Mouse (Mus musculus) testis, postnatal 10 days (tissue): Measurements from ENCODE around the gene Plrg1.

Source experiments
- DNase-seq: peaks from one replicate; pipeline ENCODE4 v3.0.0; 2021; ENCODE audit warnings: low spot score

The Plrg1 gene

DNA sequence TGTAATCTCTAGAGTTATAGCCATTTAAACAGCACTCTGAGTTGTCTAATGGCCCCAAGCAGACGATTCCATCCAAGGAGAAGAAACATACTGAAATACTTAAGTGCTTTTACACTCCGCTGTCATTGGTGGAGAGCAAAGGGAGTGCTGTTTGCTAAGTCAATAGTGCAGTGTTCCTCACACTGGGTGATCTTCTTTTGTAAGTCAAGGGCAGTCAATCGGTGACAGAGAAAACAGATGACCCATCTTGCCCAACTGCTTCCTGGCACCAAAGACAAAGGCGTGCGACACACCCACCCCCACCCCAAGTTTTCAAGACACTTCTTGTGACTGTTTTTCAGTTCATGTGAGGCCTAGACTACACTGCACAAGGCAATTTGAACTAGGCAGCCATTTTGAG, 3.2 kb upstream of the Plrg1 start:
- DNase-seq: no peak

DNA sequence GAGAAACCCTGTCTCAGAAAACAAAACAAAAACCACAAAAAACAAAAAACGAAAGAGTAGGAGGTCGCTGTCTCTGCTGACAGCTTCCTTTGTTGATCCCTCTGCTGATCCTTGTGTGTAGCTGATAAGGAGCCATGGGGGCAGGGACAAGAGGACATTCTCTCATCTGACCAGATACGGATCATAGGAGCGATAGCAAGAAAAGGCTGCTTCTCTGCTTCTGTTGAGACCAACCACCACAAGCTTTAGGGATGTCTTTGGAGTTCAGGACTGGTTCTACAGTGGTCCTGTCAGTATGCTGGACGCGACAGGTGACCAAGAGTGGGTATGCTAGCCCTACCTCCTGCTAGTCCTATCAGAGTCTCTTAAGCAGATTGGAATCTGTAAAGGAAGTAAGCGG, 2.2 kb upstream of the Plrg1 start:
- DNase-seq: no peak

DNA sequence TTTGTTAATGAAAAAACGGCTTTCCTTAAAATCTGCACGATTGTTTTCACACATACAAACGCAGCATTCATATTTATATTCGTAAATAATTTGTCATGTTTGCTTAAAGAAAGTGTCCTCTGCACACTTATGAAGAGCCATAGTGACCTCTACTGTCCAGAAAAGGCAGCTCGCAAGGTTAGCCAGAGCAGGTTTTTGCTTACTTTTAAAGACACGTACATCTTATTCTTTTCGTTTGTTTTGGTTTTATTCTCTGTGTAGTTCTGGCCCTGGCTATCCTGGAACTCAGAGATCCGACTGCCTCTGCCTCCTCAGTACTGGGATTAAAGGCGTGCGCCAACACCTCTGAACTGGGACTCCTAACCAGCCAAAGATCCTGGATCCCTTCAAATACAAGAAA, 1.6 kb upstream of the Plrg1 start:
- peak; percentile 52 for DNase-seq

DNA sequence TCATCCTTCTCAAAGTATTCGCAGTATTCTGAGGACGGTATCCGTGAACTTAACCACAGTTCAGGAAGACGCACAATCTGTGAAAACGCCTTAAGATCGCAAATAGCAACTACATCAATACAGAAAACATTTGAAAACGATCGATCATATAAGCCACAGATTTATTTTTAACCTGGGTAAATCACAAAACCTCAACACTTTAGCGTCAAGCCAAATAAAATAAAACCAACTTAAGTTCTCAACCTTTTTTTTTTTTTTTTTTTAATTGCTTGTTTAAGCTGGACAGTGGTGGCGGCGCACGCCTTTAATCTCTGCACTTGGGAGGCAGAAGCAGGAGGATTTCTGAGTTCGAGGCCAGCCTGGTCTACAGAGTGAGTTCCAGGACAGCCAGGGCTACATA, 563 bp upstream of the Plrg1 start:
- no peak for DNase-seq

DNA sequence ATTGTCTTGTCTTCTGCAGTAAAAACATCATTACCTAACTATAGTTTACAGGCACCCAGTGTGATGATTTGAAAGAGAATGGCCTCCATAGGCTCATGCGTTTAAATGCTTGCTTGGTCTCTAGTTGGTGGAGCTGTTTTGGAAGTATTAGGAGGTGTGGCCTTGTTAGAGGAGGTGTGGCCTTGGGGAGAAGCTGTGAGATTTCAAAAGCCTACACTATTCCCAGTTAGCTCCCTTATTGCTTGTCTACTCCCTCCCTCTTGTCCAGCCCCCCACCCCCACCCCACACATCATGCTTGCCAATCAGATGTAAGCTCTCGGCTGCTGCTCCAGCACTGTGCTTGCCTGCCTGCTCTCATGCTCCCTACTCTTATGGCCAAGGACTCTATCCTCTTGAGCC, 1.7 kb downstream of the Plrg1 start:
- DNase-seq: no peak

DNA sequence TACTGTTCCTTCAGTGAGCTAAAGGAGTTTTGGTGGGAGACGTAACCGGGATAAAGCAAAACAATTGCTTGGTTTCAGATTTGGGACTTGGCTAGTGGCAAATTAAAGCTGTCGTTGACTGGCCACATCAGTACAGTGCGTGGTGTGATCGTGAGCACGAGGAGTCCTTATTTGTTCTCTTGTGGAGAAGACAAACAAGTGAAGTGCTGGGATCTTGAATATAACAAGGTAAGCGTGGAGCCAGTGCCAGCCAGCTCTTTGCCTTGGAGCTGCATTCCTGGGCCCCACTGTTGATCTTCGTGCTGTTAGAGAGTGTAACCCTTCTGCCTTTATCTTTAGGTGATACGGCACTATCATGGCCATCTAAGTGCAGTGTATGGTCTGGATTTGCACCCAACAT, 12.6 kb downstream of the Plrg1 start:
- no peak for DNase-seq

DNA sequence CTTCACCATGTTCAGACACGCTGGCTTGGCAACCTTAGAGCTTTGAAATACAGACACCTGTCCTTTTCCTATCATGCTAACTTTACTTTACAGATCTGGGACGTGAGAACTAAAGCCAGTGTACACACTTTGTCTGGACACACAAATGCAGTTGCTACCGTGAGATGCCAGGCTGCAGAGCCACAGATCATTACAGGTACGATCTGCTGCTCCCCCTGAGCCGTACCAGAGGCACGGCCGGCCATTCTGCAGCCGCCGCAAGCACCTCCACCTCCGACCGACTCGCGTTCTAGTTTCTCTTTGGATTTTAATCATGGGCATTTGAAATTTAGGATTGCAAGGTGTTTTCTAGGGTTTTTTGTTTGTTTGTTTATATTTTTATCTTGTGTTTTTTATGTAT, 13.5 kb downstream of the Plrg1 start:
- DNase-seq: no peak

DNA sequence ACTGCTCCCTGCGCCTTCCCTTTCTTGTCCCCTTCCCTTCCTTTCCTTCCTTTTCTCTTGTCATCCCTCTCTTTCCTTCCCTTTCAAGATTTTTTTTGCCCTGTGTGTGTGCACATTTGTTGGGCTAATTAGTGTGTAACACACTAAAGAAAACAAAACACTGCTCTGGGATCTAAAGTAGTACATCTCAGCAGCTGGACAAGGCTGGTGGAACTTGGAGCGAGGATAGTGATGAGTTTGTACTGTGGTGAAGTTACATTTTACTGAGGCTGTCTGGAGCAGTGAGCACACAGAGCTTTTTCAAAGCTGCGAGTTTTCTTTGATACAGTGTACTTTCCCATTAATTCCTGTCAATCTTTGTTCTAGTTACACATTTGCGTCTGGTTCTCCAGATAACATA, 14.9 kb downstream of the Plrg1 start:
- no peak for DNase-seq

DNA sequence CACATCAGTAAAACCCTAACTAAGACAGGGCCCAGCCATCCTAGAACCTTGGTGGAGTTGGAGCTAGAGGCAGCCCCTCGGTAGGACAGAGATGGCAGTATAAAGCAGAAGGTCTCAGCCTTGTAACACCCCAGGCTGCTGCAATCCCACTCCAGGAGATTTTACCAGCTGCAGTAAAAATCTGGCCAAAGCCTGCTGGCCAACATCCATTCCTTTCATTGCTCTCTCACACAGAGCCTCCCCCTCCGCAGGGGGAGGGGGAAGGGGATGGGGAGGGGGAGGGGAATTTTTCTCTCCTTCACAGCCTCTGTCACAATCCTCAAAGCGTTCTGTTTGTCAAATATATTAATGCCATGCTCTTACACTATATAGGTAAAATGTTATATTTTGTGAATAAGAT, 21.2 kb downstream of the Plrg1 start:
- peak; percentile 25 for DNase-seq

DNA sequence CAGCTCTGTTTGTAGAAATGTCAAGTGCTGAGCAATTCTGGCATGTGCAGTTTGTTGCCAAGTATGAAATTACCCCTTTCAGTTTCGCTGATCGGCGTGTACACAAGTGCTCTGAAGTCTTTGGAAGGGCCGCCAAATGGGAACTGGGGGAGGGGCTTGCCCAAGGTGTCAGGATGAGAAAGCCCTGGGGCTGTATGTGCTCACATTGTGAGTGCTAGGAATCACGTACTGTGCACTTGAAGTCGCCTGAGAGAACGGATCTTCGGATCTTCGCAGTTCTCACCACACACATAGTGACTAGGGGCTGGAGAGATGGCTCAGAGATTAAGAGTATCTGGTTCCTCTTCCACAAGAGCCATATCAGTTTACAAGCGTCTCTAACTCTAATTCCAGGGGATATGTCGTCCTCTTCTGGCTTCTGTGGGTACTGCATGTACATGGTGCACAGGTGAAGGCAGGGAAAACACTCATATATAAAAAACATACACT, 25.3 kb downstream of the Plrg1 start:
- DNase-seq: peak; percentile 64

DNA sequence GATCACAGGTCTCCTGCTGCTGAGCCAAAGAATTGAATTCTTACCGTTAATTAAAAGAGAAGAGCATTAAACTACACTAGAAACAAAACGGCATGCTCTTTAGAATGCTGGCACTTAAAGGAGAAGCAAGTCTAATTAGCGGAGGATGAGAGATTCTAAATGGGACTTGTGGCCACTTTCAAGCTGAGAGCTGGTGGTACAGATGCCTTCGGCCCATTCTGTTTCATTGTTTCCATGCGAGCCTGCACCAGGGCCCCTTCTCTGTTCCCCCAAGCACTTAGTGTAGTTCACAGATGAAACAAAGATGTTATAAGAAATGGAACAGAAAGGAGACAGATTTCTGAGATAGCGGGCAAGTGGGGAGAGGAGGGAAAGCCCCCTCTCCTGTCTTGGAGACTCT, 42.3 kb downstream of the Plrg1 start:
- DNase-seq: no peak

DNA sequence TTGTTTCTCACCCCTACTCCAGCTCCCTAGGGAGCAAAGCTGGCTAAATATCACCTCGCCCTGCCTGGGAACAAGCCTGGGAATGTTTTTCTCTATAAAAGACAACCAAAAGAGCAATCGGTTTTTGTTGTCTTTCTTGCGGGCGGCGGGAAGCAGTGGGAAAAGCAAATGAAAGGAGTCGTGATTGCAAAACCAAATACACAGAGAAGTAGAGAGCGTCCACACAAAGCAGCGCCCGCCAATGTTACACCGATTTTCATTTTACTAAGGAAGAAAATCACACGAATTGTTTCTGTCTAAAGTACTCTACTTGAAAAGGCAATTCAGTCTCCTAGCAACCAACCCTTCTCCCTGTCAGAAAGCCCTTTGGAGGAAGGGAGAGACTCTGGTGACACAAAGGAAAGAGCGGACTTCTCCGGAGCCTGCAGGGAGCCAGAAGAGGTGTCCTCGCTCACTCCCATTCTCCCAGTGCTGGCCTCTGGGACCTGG, 43.3 kb downstream of the Plrg1 start:
- no peak for DNase-seq

DNA sequence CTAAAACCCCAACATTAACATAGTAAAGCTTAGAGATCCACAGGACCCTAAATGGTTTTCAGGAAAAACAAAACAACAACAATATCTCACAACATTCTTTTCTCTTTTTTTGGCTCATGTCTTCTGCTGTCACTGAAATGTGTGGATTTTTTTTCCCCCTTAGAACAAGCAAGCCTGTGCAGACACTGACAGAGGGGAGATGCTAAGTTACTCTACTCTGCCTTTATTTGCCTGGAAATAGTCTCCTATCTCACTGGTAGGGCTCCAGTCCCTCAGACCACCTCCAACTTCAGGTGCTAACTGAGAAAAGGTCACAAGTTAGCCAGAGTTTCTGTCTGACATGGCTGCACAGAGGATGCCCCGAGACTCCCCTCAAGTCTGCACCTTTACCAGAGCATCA, 43.8 kb downstream of the Plrg1 start:
- DNase-seq: no peak

DNA sequence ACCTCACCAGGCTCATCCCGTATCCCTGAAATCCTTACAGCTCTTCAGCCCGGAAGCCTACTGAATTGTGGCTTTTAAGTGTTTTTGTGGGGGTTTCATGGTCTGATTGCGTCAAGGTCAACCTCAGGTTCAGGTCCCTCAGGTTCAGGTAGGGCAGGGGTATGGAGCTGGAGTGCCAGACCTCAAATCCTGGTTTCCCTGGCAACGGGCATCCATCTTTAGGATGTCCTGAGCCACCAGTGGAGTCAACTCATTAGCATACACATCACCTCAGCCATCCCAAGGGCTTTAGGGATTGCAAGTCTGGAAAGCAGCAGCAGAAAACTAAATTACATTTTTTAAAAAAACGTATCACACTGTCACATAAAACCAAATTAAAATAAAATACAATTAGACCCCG, 44.3 kb downstream of the Plrg1 start:
- DNase-seq: no peak

DNA sequence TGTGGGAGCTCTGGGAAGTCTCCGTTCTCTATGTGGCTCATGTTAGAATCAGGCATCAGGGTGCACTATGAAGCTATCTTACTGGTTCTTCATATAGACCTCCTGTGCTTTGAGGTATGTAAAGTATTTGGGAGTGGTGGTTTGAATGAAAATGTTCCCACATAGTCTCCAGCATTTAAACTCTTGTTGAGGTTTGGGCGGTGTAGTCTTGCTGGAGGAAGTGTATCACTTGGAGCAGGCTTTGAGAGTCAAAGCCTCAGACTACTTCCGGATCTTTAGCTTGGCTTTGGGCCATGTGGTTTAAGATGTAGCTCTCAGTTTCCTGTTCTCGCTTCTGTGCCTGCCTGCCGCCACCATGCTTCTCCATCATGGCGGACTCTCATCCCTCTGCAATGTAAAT, 47.0 kb downstream of the Plrg1 start:
- no peak for DNase-seq

DNA sequence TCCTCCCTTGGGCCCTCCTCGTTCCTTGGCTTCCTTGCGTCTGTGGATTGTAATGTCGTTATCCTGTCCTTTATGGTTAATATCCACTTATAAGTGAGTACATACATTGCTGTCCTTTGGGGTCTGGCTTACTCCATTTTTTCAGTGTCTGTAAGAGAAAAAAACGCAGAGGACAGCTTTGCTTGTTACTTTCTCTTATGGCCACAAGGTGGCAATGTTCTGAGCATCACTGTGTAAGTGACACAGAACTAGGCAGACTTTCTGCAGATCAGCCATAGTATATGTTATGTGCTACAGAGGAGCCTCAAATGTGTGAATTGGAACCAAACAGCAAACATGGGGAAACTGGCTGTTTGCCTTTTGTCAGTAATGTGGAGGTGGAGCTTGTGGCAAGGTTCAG, 54.8 kb downstream of the Plrg1 start:
- DNase-seq: no peak

DNA sequence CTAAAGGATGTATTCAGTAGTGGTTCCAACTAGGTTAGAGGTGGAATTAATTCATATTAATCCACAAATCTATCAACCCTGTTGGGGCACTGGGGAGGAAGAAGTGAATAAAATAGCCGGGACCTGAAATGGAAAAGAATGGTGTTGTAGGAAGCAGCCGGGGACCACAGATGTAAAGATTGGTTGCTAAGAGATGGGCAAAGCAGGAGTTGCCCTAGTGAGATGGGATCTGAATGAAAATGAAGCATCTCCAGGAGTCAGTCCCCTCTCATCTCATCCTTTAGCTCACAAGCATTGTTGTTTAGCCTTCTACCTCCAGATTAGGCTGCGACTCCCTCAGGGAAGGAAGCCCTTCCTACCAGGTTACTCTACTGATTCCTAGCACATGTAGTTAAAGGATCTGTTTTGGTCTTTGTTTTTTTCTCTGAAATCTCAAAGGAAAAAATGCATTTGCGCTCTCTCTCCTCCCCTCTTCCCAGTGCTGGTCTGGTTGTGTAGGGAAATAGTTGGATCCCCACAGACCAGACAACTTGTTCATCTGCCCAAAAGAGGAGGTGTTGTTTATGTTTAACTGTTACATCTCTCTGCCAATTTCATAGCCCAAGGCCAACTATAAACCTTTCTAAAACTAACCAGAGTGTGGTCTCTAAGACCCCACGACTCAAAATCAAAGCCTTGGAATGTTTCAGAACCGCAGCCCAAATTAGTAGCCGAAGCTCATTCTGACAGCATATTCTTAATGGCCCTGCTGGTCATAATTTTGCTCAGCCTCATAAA, 56.4 kb downstream of the Plrg1 start:
- DNase-seq: no peak

DNA sequence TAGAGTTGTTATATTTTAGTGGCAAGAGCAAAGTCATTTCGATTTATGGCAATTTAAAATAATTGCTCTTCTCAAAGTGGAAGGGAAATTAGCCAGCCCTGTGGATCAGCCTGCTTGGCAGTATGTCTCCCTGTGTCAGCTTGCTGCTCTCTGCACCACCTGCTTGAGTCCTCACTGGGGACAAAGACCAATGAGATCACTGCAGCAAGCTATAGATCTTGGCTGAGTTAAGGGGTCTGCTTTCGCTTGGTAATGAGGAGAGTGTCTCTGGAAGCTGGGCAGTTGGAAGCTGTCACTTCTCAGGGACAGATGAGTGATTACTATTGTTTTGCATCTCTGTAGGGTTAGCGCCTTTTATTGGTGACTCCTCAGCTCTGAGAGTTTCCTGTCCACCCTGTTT, 57.5 kb downstream of the Plrg1 start:
- DNase-seq: no peak

DNA sequence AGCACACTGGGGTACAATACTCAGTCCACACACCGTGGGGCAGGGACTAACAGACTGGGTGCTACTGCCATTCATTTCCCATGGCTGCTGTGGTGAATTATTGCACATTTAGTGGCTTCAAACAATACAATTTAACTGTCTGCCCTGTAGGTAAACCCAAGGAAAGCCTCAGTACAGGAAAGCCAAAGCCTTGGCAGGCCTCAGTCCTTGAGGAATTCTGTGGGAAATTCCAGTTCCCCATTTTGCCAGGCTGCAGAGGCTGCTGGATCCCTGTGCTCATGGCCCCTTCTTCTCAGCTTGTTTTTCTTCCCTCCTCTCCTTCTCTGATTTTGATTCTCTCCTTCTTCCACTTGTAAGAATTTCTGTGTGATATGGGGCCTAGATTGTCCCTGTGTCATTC, 59.6 kb downstream of the Plrg1 start:
- DNase-seq: no peak

DNA sequence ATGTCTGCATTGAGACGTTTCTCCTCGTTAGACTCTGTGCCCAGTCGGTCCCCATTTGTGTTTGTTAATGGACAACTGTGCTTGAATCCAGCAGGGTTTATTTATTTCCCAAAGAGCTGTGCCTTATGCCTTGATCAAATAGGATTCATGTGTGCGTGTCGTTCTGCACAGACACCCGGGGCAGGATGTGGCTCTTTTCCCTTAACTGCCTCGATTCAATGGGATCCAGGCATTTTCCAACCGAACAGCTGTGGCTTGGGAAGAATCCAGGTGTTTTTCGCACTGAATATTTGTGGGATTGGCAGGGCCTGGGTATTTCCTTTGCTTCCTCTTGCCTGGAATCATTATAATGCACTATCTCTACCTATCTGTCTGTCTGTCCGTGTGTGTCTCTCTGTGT, 62.3 kb downstream of the Plrg1 start:
- DNase-seq: no peak
